Mouse (Mus musculus) adrenal gland, postnatal 25 days (tissue): ENCODE measurements around the gene Nrm. TPM values are rescaled to one million over a fixed set of nuclear protein-coding genes. Genes with fewer than 3 reads are reported as not detected.
A peak's percentile ranks its signal among the peaks of the same experiment; 100 is the strongest.

Experiments used
- DNase-seq: peaks from one replicate; pipeline ENCODE4 v3.0.0; 2021; ENCODE audit warnings: mixed read lengths
- long read RNA-seq: library from polyadenylated mRNA; stranded (forward); transcript quantifications from one replicate; pipeline ENCODE4 v2.0.0, GENCODE M21; 2021
- total RNA-seq: library from RNA; stranded (reverse); gene quantifications from 2 replicates; pipeline ENCODE4 v1.2.3, GENCODE M21; 2021

The Nrm gene
- 8.7 and 9.8 TPM in 2 replicates for total RNA-seq
- long read RNA-seq, transcript Nrm-201 (4 exons, 1,466 nt), result major isoform, 8 of 9 reads
- long read RNA-seq, partial matches to known transcripts, result 1 of 9 reads
- long read RNA-seq, other reads (novel, unspliced or antisense), result 0 of 9 reads

DNA sequence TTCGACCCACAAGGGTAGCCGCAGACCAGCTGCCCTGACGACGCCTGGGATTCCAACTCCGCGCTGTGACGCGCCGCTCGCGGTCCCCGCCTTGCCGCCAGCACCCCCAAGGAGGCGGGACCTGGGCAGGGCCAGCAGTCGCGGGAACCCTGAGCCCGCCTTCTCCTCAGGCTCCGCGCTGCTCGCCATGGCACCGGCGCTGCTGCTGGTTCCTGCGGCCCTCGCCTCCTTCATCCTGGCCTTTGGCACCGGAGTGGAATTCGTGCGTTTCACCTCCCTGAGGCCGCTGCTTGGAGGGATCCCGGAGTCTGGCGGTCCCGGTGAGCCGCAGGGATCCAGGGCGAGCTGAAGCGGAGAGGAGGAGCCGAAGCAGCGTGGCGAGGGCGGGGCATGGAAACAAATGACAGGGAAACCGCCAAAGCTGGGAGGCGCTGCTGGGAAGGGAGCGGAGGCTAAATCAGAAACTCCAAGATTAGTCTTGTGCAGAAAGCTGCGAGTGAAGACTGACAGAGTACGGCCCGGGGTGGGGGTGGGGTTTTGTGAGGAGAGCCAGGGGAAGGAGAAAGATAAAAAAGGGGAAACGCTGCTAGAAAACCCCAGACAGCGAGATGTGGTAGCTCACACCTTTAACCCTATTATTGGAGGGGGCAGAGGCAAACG lies at the start of gene Nrm:
Gene Nrm (plus strand): TSS at position 121 of the 660 bp plus-strand sequence.
- peak; percentile 89 for DNase-seq

DNA sequence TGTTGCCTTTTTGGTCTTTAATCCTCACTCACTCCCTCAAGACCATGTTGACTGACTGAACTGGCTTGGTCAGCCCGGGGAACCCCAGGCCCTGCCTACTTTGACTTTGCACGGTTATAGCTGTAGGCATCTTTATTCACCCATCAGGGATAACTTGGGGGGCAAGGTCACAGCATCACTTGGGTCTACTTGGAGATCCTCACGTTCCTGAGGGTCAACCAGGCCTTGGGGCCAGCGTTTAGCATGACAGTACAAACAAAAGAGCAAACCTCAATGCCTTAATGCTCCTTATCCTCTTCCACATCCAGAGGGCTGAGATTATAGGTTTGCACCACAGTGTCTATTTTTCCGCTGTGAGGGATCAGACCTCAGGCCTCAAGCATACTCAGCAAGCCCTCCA lies 48.8 kb upstream of the Nrm start:
- no peak for DNase-seq

DNA sequence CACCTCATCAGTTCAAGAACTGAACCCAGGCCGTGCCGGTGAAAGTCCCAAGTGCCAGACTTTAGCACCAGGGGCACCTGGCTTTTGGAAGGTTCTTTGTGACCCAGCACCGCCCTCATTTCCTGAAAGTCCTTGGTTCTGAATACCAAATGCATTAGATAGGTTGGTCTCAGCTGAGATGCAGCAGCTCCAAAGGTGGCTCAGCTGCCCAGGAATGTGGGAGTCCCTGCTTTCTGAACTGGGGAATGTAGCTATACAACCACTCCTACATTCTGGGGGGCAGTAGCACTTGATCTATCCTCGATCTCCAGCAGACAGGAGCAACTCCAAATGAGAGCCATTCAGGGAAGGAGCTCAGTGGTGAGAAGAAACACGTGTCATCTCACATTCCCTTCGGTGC lies 48.4 kb upstream of the Nrm start:
- no peak for DNase-seq

DNA sequence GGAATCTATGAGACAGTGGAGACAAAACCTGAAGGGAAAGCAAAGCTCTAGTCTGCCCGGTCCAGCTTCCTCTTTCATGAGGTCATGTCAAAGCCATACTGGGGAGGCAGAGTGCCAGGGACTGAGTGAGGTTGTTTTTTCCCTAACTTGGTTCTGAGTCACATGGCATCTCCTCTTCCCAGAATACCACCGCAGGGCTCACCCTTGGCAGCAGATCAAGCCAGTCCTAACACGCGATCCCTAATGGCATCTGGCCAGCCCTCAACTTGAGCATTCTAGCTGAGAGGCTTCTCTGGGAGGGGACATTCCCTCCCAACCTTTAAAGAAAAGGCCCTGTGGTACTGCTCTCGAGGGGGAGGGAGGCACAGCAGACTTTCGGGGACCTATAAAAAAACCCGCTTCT lies 47.9 kb upstream of the Nrm start:
- DNase-seq, result peak; percentile 92

GRCm38 (mm10) chr17:35813653-35814052 lies 47.5 kb upstream of the Nrm start:
- no peak for DNase-seq

DNA sequence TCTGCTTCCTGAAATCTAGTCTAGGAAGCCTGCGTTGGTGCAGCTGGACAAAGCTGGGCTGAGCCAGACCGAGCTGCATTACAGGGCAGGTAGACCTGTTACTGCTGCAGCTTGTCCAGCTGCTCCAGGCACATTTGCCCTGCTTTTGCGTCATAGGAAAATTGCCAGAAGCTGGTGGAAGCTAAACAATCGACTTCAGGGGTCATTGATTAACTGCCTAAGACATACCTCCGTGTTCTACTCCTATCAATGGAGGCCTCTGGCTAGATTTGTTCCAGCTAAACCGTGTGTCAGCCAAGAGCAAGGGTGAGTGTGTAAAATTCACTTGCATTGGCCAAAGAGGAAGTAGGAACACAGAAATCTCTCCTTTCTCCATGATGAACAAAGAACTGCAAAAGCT lies 46.4 kb upstream of the Nrm start:
- DNase-seq, result no peak

DNA sequence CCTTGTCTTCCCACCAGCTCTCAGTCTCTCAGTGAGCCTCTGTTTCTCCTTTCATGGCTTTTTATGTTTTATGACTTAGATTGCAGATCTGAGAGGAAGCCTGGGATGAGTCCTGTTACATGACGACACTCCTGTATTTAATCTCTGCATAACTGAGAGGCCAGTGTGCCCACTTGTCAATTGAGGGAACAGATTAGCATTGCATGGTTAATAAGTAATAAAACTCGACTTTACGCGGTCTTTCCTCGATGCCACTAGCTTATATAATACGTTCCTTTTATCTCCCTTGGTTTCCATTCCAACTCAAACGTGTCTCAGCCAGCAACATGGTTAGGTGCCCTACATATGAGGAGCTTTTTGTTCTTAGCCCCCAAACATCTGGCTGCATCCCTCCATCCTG lies 45.3 kb upstream of the Nrm start:
- no peak for DNase-seq

GRCm38 (mm10) chr17:35816686-35817085 lies 44.4 kb upstream of the Nrm start:
- DNase-seq, result no peak

DNA sequence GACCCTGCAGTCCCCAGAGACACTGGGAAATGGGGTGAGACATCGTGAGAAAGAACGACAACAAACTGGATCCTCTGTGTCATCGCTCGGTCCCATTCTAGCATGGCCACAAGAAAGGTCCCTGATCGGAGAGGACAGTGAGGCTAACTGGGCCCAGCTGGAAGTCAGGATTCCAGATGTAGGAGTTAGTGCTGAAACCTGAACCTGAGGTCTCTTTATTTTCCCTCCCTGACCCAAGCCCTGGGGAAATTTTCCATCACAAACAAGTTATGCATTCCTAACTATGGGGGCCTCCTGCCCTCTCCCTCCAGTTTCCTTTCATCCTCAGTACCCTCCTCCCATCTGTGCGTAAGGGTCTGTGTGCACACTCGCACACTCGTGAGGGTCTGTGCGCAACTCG lies 43.9 kb upstream of the Nrm start:
- DNase-seq, result no peak

- no peak for DNase-seq
Measured at GRCm38 (mm10) chr17:35820111-35820510, 41.0 kb upstream of the Nrm start.

DNA sequence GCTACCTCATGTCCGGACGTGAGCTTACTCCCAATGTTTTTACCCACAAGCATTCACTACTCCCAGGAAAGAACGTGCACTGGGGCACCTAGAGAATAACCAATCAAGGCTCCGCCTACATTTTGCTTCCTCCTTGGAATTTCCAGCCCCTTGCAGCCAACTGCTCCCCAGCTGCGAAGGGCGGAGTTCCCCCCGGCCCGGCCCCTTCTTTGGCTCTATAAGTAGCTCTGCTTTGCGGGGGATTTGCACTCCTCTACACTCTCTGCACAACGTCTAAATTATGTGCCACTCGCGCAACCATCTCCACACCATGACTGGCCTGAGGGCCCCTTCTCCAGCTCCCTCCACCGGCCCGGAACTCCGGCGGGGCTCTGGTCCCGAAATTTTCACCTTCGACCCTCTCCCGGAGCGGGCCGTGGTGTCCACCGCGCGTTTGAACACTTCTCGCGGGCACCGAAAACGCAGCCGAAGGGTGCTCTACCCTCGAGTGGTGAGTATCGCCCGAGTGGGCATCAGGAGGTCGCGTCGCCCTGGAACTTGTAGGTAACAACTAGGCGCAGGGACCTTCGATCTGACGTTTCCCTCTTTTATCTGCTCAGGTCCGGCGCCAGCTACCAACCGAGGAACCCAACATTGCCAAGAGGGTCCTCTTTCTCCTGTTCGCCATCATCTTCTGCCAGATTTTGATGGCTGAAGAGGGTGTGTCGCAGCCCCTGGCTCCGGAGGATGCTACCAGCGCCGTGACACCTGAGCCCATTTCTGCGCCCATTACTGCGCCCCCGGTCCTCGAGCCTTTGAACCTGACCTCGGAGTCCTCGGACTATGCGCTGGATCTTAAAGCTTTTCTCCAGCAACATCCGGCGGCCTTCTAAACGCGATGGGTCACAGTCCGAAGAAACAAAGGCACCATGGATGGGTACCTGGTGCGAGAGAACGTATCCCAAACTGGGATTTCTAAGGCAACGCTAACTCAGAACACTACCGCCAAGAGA lies 39.4 kb upstream of the Nrm start, which contains the start of gene Ier3:
Gene Ier3 (plus strand): TSS at position 246 of the 992 bp plus-strand sequence.
- peak; percentile 84 for DNase-seq

DNA sequence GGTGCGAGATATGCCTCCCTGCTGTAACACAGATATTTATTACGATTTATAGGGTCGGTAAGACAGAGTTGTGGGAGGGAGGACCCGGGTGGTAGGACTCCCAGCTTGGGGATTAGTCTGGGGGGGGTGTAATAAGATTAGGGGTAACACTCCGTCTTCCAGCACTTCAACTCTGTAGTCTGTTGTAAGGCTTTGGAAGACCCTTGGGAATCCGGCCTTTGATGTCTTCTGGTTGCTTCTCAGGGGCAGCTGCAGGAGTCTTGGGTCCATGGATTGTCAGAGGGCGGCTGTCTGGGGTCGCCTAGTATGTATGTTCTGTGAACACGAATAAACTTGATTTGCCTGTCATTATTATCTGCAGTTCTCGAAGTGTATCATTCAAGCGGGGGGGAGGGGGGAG lies 38.6 kb upstream of the Nrm start:
- DNase-seq, result no peak

- DNase-seq, result peak; percentile 87
Measured at GRCm38 (mm10) chr17:35822964-35823937, 37.9 kb upstream of the Nrm start, which contains the start of gene Flot1. TSS of gene Flot1 (plus strand) at chr17:35823230.

DNA sequence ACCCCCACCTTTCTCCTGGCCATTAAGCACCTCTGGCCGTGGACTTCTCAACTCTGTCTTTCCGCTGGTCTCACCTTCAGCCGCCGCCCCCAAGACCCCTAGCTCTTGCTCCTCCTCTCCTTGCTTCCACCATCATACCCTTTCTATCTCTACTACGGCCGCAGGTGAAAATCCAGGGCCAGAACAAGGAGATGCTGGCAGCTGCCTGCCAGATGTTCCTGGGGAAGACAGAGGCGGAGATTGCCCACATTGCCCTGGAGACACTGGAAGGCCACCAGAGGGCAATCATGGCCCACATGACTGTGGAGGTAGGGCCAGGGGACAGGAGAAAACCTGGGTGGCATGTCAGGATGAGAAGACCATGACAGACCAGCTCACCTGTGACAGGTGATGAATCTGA lies 36.7 kb upstream of the Nrm start:
- no peak for DNase-seq

DNA sequence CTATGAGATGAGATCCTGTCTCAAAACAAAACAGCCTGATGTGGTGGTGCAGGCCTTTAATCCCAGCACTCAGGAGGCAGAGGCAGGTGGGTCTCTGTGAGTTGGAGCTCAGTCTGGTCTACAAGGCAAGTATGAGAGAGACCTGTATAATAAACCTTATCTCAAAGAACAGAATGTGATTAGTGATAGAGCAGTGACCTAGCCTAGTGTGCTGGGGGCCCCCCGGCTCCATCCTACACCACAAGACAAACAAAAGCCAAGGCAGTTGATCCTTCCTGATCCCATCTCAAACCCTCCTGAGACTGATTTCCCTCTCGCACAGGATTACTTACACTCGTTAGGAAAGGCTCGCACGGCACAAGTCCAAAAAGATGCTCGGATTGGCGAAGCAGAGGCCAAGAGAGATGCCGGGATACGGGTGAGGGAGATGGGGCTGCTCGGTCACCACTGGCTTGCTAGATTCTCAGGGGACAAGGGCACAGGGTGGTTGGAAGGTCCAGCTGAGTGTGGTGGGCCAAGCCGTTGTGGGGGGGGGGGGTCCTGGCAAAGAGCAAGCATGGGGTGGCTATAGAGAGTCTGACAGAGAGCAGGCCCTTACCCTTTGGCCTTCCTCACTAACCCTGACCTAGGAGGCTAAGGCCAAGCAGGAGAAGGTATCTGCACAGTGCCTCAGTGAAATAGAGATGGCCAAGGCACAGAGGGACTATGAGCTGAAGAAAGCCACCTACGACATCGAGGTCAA lies 35.8 kb upstream of the Nrm start:
- no peak for DNase-seq

DNA sequence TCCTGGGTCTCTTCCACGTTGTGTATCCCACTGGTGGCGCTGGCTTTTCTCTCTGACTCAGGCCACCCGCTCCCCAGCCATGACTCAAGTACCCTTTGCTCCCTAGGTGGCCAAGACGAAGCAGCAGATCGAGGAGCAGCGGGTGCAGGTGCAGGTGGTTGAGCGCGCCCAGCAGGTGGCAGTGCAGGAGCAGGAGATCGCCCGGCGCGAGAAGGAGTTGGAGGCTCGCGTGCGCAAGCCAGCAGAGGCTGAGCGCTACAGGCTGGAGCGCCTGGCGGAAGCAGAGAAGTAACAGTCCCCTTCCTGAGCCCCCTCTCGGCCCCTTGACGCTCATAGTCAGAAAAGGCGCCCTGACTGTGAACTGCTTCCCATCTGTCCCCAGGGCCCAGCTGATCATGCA lies 31.4 kb upstream of the Nrm start:
- DNase-seq, result peak; percentile 84

DNA sequence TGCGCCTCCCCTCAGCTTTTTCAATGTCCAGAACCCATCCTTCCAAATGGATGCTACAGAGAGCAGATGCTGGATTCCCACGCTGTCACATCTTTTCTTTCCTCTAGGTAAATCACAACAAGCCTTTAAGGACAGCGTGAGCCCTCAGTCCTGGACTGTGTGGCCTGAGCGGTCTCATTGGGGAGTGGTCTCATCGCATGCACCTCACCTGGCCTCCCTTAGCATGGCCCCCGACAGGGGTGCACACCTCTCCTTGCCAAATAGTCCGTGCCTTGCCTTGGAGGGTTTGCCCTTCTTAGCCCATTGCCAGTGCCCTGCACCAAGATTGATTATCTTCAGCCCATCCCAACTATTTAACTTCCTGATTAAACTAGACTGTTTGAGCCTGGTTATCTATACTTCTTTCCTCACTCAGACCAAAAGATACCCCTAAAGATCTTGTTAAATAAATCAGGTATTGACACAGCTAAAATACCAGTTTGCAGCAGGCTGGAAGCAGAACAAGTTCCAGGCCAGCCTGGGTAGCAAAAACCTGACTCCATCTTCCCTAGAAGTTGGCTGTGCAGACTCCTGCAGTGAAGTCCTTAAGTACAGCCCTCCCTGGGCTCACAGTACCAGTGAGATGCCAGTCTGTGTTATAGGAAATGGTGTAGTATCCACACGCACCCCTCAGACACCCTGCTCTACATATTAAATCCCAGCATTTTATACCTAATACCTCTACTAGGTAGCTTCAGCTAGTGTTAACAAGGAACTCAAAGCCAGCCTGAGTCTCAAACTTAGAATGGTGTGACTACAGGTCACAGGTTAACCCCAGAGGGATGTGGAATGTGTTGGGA lies 28.5 kb upstream of the Nrm start:
- DNase-seq, result no peak

- no peak for DNase-seq
Measured at GRCm38 (mm10) chr17:35833239-35833751, 27.8 kb upstream of the Nrm start.

GRCm38 (mm10) chr17:35833894-35834293 lies 27.2 kb upstream of the Nrm start:
- no peak for DNase-seq
